Mouse (Mus musculus) kidney, embryonic 15.5 days (tissue): ENCODE data around the gene Ccr3. TPM values are rescaled to one million over a fixed set of nuclear protein-coding genes. Genes with fewer than 3 reads are reported as not detected.

Source experiments
- ATAC-seq: fragments of 200-750 bp; cut with Nextera tagmentation; replicated peaks from 2 replicates; pipeline ENCODE4 v1.8.0; 2017; ENCODE audit warnings: moderate TSS enrichment; ENCODE audit not compliant: low FRiP score
- H3K27ac ChIP-seq: fragments of 300-500 bp; sonication (generic); 2 replicates; pipeline ENCODE4 v1.5.1; 2015; ENCODE audit warnings: mild to moderate bottlenecking, inconsistent platforms
- H3K27me3 ChIP-seq: fragments of 300-500 bp; sonication (generic); 2 replicates; pipeline ENCODE4 v1.6.1; 2015; ENCODE audit warnings: inconsistent platforms
- H3K36me3 ChIP-seq: fragments of 300-500 bp; sonication (generic); 2 replicates; pipeline ENCODE4 v1.6.1; 2015; ENCODE audit warnings: inconsistent platforms
- H3K4me1 ChIP-seq: fragments of 300-500 bp; sonication (generic); 2 replicates; pipeline ENCODE4 v1.6.1; 2015; ENCODE audit warnings: inconsistent platforms
- H3K4me2 ChIP-seq: fragments of 300-500 bp; sonication (generic); 2 replicates; pipeline ENCODE4 v1.6.1; 2015; ENCODE audit warnings: moderate library complexity, mild to moderate bottlenecking, inconsistent platforms
- H3K4me3 ChIP-seq: fragments of 300-500 bp; sonication (generic); replicated peaks from 2 replicates; pipeline ENCODE4 v1.5.1; 2015; ENCODE audit warnings: mild to moderate bottlenecking, inconsistent platforms
- H3K9ac ChIP-seq: fragments of 300-500 bp; sonication (generic); 2 replicates; pipeline ENCODE4 v1.6.1; 2015; ENCODE audit warnings: mild to moderate bottlenecking, inconsistent platforms
- H3K9me3 ChIP-seq: fragments of 300-500 bp; sonication (generic); replicated peaks from 2 replicates; pipeline ENCODE4 v1.6.1; 2016; ENCODE audit warnings: inconsistent platforms
- WGBS: fragments of 180-500 bp; shearing (Covaris S2); methylation state at CpG from one replicate; pipeline ENCODE4 v1.1.7; 2015; ENCODE audit warnings: mixed read lengths; 5-methylcytosine and 5-hydroxymethylcytosine counted together
- polyA plus RNA-seq: library from polyadenylated mRNA; unstranded; fragments of >200 nt; fragmentation: Nextera tagmentation; extraction: Ambion mirVana; gene quantifications from 2 replicates; pipeline ENCODE4 v1.2.1, GENCODE M21; 2015

Ccr3 gene
- polyA plus RNA-seq, 1 experiment from 2014 or later, result 0.08 TPM

- H3K36me3 ChIP-seq, result no peaks in the 10 kb centered on the region
- H3K9me3 ChIP-seq, result no peaks in the 10 kb centered on the region
- H3K27me3 ChIP-seq, result no peaks in the 10 kb centered on the region
- no peak overlapping the region for H3K27ac ChIP-seq
- no peak overlapping the region for H3K4me3 ChIP-seq
- no peak overlapping the region for H3K9ac ChIP-seq
- WGBS, result 80% methylated on average over 2 of the region's 2 CpGs
- H3K4me2 ChIP-seq, result no peak overlapping the region
- ATAC-seq, result no peak
- no peaks in the 10 kb centered on the region for H3K4me1 ChIP-seq
These were observed 22.0 kb upstream of the Ccr3 start for GRCm38 (mm10) chr9:123999784-124000183.

GRCm38 (mm10) chr9:124012691-124013090, 9.1 kb upstream of the Ccr3 start:
- 82% methylated on average over 2 of the region's 2 CpGs for WGBS
- Histone ChIP-seq H3K4me2 (no peak overlapping the region), H3K4me3 (no peak overlapping the region), H3K36me3 (no peaks in the 10 kb centered on the region), H3K27me3 (no peaks in the 10 kb centered on the region), H3K4me1 (no peaks in the 10 kb centered on the region), H3K9me3 (no peaks in the 10 kb centered on the region), H3K9ac (no peak overlapping the region), H3K27ac (no peak overlapping the region)
- ATAC-seq, result no peak

GRCm38 (mm10) chr9:124013270-124013669, 8.5 kb upstream of the Ccr3 start:
- Histone ChIP-seq H3K27me3 (no peaks in the 10 kb centered on the region), H3K4me1 (no peaks in the 10 kb centered on the region), H3K36me3 (no peaks in the 10 kb centered on the region), H3K9me3 (no peaks in the 10 kb centered on the region), H3K9ac (no peak overlapping the region), H3K4me3 (no peak overlapping the region), H3K4me2 (no peak overlapping the region), H3K27ac (no peak overlapping the region)
- ATAC-seq, result no peak
- WGBS, result 84% methylated on average over 3 of the region's 3 CpGs

GRCm38 (mm10) chr9:124014985-124015652, 6.7 kb upstream of the Ccr3 start:
- no peak overlapping the region for H3K27ac ChIP-seq
- H3K27me3 ChIP-seq, result no peaks in the 10 kb centered on the region
- WGBS, result 81% methylated on average over 2 of the region's 2 CpGs
- ATAC-seq, result no peak
- H3K4me3 ChIP-seq, result no peak overlapping the region
- no peaks in the 10 kb centered on the region for H3K4me1 ChIP-seq
- H3K36me3 ChIP-seq, result no peaks in the 10 kb centered on the region
- no peaks in the 10 kb centered on the region for H3K9me3 ChIP-seq
- H3K4me2 ChIP-seq, result no peak overlapping the region
- H3K9ac ChIP-seq, result no peak overlapping the region

- 67% methylated on average over 2 of the region's 2 CpGs for whole genome bisulfite sequencing
- H3K4me2 ChIP-seq, result no peak overlapping the region
- no peak overlapping the region for H3K4me3 ChIP-seq
- H3K27me3 ChIP-seq, result no peaks in the 10 kb centered on the region
- H3K9me3 ChIP-seq, result no peaks in the 10 kb centered on the region
- H3K36me3 ChIP-seq, result no peaks in the 10 kb centered on the region
- no peak for ATAC-seq
- H3K4me1 ChIP-seq, result no peaks in the 10 kb centered on the region
- no peak overlapping the region for H3K27ac ChIP-seq
- H3K9ac ChIP-seq, result no peak overlapping the region
These were observed 5.7 kb upstream of the Ccr3 start for GRCm38 (mm10) chr9:124016048-124016447.

- Histone ChIP-seq H3K4me2 (no peak overlapping the region), H3K36me3 (no peaks in the 10 kb centered on the region), H3K27ac (no peak overlapping the region), H3K9me3 (no peaks in the 10 kb centered on the region), H3K4me1 (no peaks in the 10 kb centered on the region), H3K4me3 (no peak overlapping the region), H3K27me3 (no peaks in the 10 kb centered on the region), H3K9ac (no peak overlapping the region)
- ATAC-seq, result no peak
- WGBS, result 86% methylated on average over 3 of the region's 3 CpGs
These were observed 1.9 kb upstream of the Ccr3 start for GRCm38 (mm10) chr9:124019887-124020286.

GRCm38 (mm10) chr9:124033345-124033744, 11.6 kb downstream of the Ccr3 start:
- no peaks in the 10 kb centered on the region for H3K9me3 ChIP-seq
- H3K4me1 ChIP-seq, result peaks cover 7% of the 10 kb centered on the region
- no peaks in the 10 kb centered on the region for H3K36me3 ChIP-seq
- H3K27ac ChIP-seq, result no peak overlapping the region
- WGBS, result 76% methylated on average over 1 of the region's 1 CpGs
- no peak overlapping the region for H3K4me3 ChIP-seq
- no peaks in the 10 kb centered on the region for H3K27me3 ChIP-seq
- no peak for ATAC-seq
- H3K9ac ChIP-seq, result no peak overlapping the region
- no peak overlapping the region for H3K4me2 ChIP-seq

- Histone ChIP-seq H3K27ac (no peak overlapping the region; the same call in 1 of the 2 replicates), H3K4me2 (no peak overlapping the region), H3K4me1 (peaks cover 7% of the 10 kb centered on the region), H3K9me3 (no peaks in the 10 kb centered on the region), H3K36me3 (no peaks in the 10 kb centered on the region), H3K9ac (no peak overlapping the region), H3K27me3 (no peaks in the 10 kb centered on the region), H3K4me3 (no peak overlapping the region)
- peak; percentile 95 for ATAC-seq
- 11% methylated on average over 4 of the region's 4 CpGs for WGBS
These were observed 15.9 kb downstream of the Ccr3 start for GRCm38 (mm10) chr9:124037707-124038106.

GRCm38 (mm10) chr9:124038158-124038582, 16.4 kb downstream of the Ccr3 start:
- no peak overlapping the region for H3K4me2 ChIP-seq
- H3K9ac ChIP-seq, result no peak overlapping the region
- WGBS, result 30% methylated on average over 2 of the region's 2 CpGs

GRCm38 (mm10) chr9:124038949-124039348, 17.2 kb downstream of the Ccr3 start:
- no peak overlapping the region for H3K27ac ChIP-seq
- H3K27me3 ChIP-seq, result no peaks in the 10 kb centered on the region
- H3K4me2 ChIP-seq, result no peak overlapping the region
- no peaks in the 10 kb centered on the region for H3K9me3 ChIP-seq
- no peak overlapping the region for H3K4me3 ChIP-seq
- 82% methylated on average over 5 of the region's 5 CpGs for WGBS
- H3K36me3 ChIP-seq, result no peaks in the 10 kb centered on the region
- H3K4me1 ChIP-seq, result peaks cover 7% of the 10 kb centered on the region
- no peak overlapping the region for H3K9ac ChIP-seq
- ATAC-seq, result no peak

More at GRCm38 (mm10) chr9:124038158-124038582, 16.4 kb downstream of the Ccr3 start:
- ATAC-seq, result peak; percentile 46; the same call in 1 of the 2 replicates
- no peak overlapping the region for H3K4me3 ChIP-seq
- no peaks in the 10 kb centered on the region for H3K27me3 ChIP-seq
- peaks cover 7% of the 10 kb centered on the region for H3K4me1 ChIP-seq
- no peak overlapping the region for H3K27ac ChIP-seq
- no peaks in the 10 kb centered on the region for H3K36me3 ChIP-seq
- no peaks in the 10 kb centered on the region for H3K9me3 ChIP-seq

GRCm38 (mm10) chr9:124040932-124041331, 19.2 kb downstream of the Ccr3 start:
- no peaks in the 10 kb centered on the region for H3K36me3 ChIP-seq
- no peak overlapping the region for H3K27ac ChIP-seq
- H3K4me2 ChIP-seq, result no peak overlapping the region
- no peak overlapping the region for H3K4me3 ChIP-seq
- 76% methylated on average over 3 of the region's 3 CpGs for WGBS
- H3K9me3 ChIP-seq, result no peaks in the 10 kb centered on the region
- H3K9ac ChIP-seq, result no peak overlapping the region
- ATAC-seq, result no peak
- H3K27me3 ChIP-seq, result no peaks in the 10 kb centered on the region
- peaks cover 7% of the 10 kb centered on the region for H3K4me1 ChIP-seq

GRCm38 (mm10) chr9:124053532-124053931, 31.8 kb downstream of the Ccr3 start:
- Histone ChIP-seq H3K4me1 (no peaks in the 10 kb centered on the region), H3K4me2 (no peak overlapping the region), H3K27me3 (no peaks in the 10 kb centered on the region), H3K4me3 (no peak overlapping the region), H3K27ac (no peak overlapping the region), H3K9ac (no peak overlapping the region), H3K36me3 (no peaks in the 10 kb centered on the region), H3K9me3 (no peaks in the 10 kb centered on the region)
- ATAC-seq, result no peak
- 60% methylated on average over 2 of the region's 2 CpGs for WGBS

- Histone ChIP-seq H3K36me3 (no peaks in the 10 kb centered on the region), H3K4me1 (no peaks in the 10 kb centered on the region), H3K27ac (no peak overlapping the region), H3K4me3 (no peak overlapping the region), H3K27me3 (no peaks in the 10 kb centered on the region), H3K9me3 (no peaks in the 10 kb centered on the region), H3K9ac (no peak overlapping the region), H3K4me2 (no peak overlapping the region)
- no peak for ATAC-seq
- WGBS, result 49% methylated on average over 3 of the region's 3 CpGs
These were observed 34.5 kb downstream of the Ccr3 start for GRCm38 (mm10) chr9:124056158-124056709.
